Mouse (Mus musculus): ENCODE results near the gene Cct7. TPM values are rescaled to one million over a fixed set of nuclear protein-coding genes. Genes with fewer than 3 reads are reported as not detected.

Gene Cct7
- total RNA-seq (2017): 150 to 194 TPM (median 161 TPM) in 3 replicates

GRCm38 (mm10) chr6:85450697-85451663 lies at the start of gene Cct7:
TSS of gene Cct7 (plus strand) at chr6:85451514.
- ATAC-seq (replicated peaks; ENCODE audit: insufficient number of reproducible peaks, low FRiP score, low TSS enrichment, poor library complexity, severe bottlenecking): peak; percentile 88

- ATAC-seq (replicated peaks; ENCODE audit: insufficient number of reproducible peaks, low FRiP score, low TSS enrichment, poor library complexity, severe bottlenecking): no peak
These were observed 48.7 kb upstream of the Cct7 start for GRCm38 (mm10) chr6:85402613-85403012.

- ATAC-seq (replicated peaks; ENCODE audit: insufficient number of reproducible peaks, low FRiP score, low TSS enrichment, poor library complexity, severe bottlenecking): no peak
These were observed 48.3 kb upstream of the Cct7 start for GRCm38 (mm10) chr6:85403039-85403438.

- no peak for ATAC-seq (replicated peaks; ENCODE audit: insufficient number of reproducible peaks, low FRiP score, low TSS enrichment, poor library complexity, severe bottlenecking)
These were observed 42.3 kb upstream of the Cct7 start for GRCm38 (mm10) chr6:85409003-85409402.

GRCm38 (mm10) chr6:85410771-85411273 lies 40.5 kb upstream of the Cct7 start:
- no peak for ATAC-seq (replicated peaks; ENCODE audit: insufficient number of reproducible peaks, low FRiP score, low TSS enrichment, poor library complexity, severe bottlenecking)

GRCm38 (mm10) chr6:85415829-85416228 lies 35.5 kb upstream of the Cct7 start:
- no peak for ATAC-seq (replicated peaks; ENCODE audit: insufficient number of reproducible peaks, low FRiP score, low TSS enrichment, poor library complexity, severe bottlenecking)

GRCm38 (mm10) chr6:85419150-85419549 lies 32.2 kb upstream of the Cct7 start:
- no peak for ATAC-seq (replicated peaks; ENCODE audit: insufficient number of reproducible peaks, low FRiP score, low TSS enrichment, poor library complexity, severe bottlenecking)

- ATAC-seq (replicated peaks; ENCODE audit: insufficient number of reproducible peaks, low FRiP score, low TSS enrichment, poor library complexity, severe bottlenecking): no peak
These were observed 27.4 kb upstream of the Cct7 start, which contains the start of gene Noto for GRCm38 (mm10) chr6:85423836-85424379. TSS of gene Noto (plus strand) at chr6:85423886.

GRCm38 (mm10) chr6:85431274-85431841 lies 20.0 kb upstream of the Cct7 start:
- ATAC-seq (replicated peaks; ENCODE audit: insufficient number of reproducible peaks, low FRiP score, low TSS enrichment, poor library complexity, severe bottlenecking): no peak

- peak; percentile 92 for ATAC-seq (replicated peaks; ENCODE audit: insufficient number of reproducible peaks, low FRiP score, low TSS enrichment, poor library complexity, severe bottlenecking)
These were observed 19.4 kb upstream of the Cct7 start, which contains the start of gene Smyd5 for GRCm38 (mm10) chr6:85431842-85432431. TSS of gene Smyd5 (plus strand) at chr6:85431989.

GRCm38 (mm10) chr6:85433865-85434264 lies 17.4 kb upstream of the Cct7 start:
- ATAC-seq (replicated peaks; ENCODE audit: insufficient number of reproducible peaks, low FRiP score, low TSS enrichment, poor library complexity, severe bottlenecking): 0 out of 2 replicates have a peak, but pooled peaks have one; percentile 28

- no peak for ATAC-seq (replicated peaks; ENCODE audit: insufficient number of reproducible peaks, low FRiP score, low TSS enrichment, poor library complexity, severe bottlenecking)
These were observed 15.1 kb upstream of the Cct7 start for GRCm38 (mm10) chr6:85436204-85436603.

GRCm38 (mm10) chr6:85436631-85437030 lies 14.7 kb upstream of the Cct7 start:
- ATAC-seq (replicated peaks; ENCODE audit: insufficient number of reproducible peaks, low FRiP score, low TSS enrichment, poor library complexity, severe bottlenecking): no peak

GRCm38 (mm10) chr6:85441142-85441541 lies 10.2 kb upstream of the Cct7 start:
- ATAC-seq (replicated peaks; ENCODE audit: insufficient number of reproducible peaks, low FRiP score, low TSS enrichment, poor library complexity, severe bottlenecking): no peak

GRCm38 (mm10) chr6:85443488-85444233 lies 7.7 kb upstream of the Cct7 start:
- ATAC-seq (replicated peaks; ENCODE audit: insufficient number of reproducible peaks, low FRiP score, low TSS enrichment, poor library complexity, severe bottlenecking): no peak

- ATAC-seq (replicated peaks; ENCODE audit: insufficient number of reproducible peaks, low FRiP score, low TSS enrichment, poor library complexity, severe bottlenecking): no peak
These were observed 6.9 kb upstream of the Cct7 start for GRCm38 (mm10) chr6:85444266-85444965.

- ATAC-seq (replicated peaks; ENCODE audit: insufficient number of reproducible peaks, low FRiP score, low TSS enrichment, poor library complexity, severe bottlenecking): no peak
These were observed 6.0 kb upstream of the Cct7 start for GRCm38 (mm10) chr6:85445286-85445685.

- no peak for ATAC-seq (replicated peaks; ENCODE audit: insufficient number of reproducible peaks, low FRiP score, low TSS enrichment, poor library complexity, severe bottlenecking)
These were observed 4.0 kb upstream of the Cct7 start for GRCm38 (mm10) chr6:85447351-85447750.
